Mouse (Mus musculus) limb, embryonic 15.5 days (tissue): ENCODE data around the gene Csrp3. TPM values are rescaled to one million over a fixed set of nuclear protein-coding genes. Genes with fewer than 3 reads are reported as not detected.

Source experiments
- ATAC-seq: fragments of 200-750 bp; cut with Nextera tagmentation; 2 replicates; pipeline ENCODE4 v1.8.0; 2017; ENCODE audit warnings: low read depth, moderate TSS enrichment; ENCODE audit not compliant: insufficient number of reproducible peaks, low FRiP score, low TSS enrichment
- H3K27ac ChIP-seq: fragments of 300-500 bp; sonication (generic); 2 replicates; pipeline ENCODE4 v1.5.1; 2015; ENCODE audit warnings: moderate library complexity, mild to moderate bottlenecking, inconsistent platforms
- H3K27me3 ChIP-seq: fragments of 300-500 bp; sonication (generic); 2 replicates; pipeline ENCODE4 v1.6.1; 2015; ENCODE audit warnings: inconsistent platforms
- H3K36me3 ChIP-seq: fragments of 300-500 bp; sonication (generic); 2 replicates; pipeline ENCODE4 v1.6.1; 2015; ENCODE audit warnings: inconsistent platforms
- H3K4me1 ChIP-seq: fragments of 300-500 bp; sonication (generic); 2 replicates; pipeline ENCODE4 v1.6.1; 2015; ENCODE audit warnings: inconsistent platforms
- H3K4me2 ChIP-seq: fragments of 300-500 bp; sonication (generic); 2 replicates; pipeline ENCODE4 v1.6.1; 2015; ENCODE audit warnings: mild to moderate bottlenecking, inconsistent platforms
- H3K4me3 ChIP-seq: fragments of 300-500 bp; sonication (generic); 2 replicates; pipeline ENCODE4 v1.5.1; 2015; ENCODE audit warnings: mild to moderate bottlenecking, inconsistent platforms
- H3K9ac ChIP-seq: fragments of 300-500 bp; sonication (generic); 2 replicates; pipeline ENCODE4 v1.6.1; 2015; ENCODE audit warnings: inconsistent platforms
- H3K9me3 ChIP-seq: fragments of 300-500 bp; sonication (generic); 2 replicates; pipeline ENCODE4 v1.6.1; 2016; ENCODE audit warnings: inconsistent platforms
- WGBS: fragments of 180-500 bp; shearing (Covaris S2); methylation state at CpG from one replicate; pipeline ENCODE4 v1.1.7; 2015; 5-methylcytosine and 5-hydroxymethylcytosine counted together
- polyA plus RNA-seq: library from polyadenylated mRNA; unstranded; fragments of >200 nt; fragmentation: Nextera tagmentation; extraction: Ambion mirVana; gene quantifications from 2 replicates; pipeline ENCODE4 v1.2.1, GENCODE M21; 2015

Csrp3 gene
- polyA plus RNA-seq, 1 experiment from 2014 or later, result 65.6 TPM

DNA sequence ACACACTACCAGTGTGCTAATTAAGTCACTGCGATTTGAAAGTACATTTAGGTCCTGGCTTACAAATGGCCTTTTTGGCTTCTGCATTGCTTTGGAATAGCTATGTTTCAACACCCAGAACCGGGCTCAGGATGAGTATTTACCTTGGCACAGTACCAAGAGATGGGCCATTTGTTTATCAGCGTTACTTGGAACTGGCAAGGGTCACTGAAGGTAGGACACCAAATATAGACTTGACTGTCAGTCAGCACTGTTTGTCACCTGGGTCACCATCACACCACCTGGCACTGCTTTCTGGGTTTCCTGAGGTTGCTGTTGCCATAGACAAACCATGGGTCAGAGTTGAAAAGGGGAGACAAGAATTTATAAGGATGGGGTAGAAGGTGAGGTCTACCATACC, 5.5 kb downstream of the Csrp3 start:
- no peak overlapping the region for H3K9ac ChIP-seq
- peaks cover 8% of the 10 kb centered on the region; the same call in 1 of the 2 replicates for H3K4me1 ChIP-seq
- 74% methylated on average over 3 of the region's 3 CpGs for WGBS
- no peaks in the 10 kb centered on the region for H3K27me3 ChIP-seq
- no peak overlapping the region for H3K4me2 ChIP-seq
- ATAC-seq, result no peak
- no peaks in the 10 kb centered on the region for H3K36me3 ChIP-seq
- H3K9me3 ChIP-seq, result no peaks in the 10 kb centered on the region
- no peak overlapping the region for H3K27ac ChIP-seq
- H3K4me3 ChIP-seq, result no peak overlapping the region

DNA sequence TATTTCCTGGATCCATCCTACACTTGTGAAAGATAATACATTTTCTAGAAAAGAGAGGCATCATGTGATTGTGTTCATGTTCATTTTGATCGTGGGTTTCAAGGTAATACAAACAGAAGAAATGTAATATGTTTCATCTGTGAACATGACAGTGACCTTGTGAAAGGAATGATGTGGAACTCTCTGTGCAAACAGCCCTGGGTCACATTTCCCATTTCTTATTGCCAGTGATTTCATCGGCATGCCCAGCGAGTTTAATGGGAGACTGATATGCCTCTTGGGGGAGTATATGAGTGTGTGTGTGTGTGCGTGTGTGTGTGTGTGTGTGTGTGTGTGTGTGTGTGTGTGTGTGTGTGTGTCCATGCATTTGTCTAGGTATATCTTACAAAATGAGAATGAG, 6.3 kb downstream of the Csrp3 start:
- Histone ChIP-seq H3K9me3 (no peaks in the 10 kb centered on the region), H3K27me3 (no peaks in the 10 kb centered on the region), H3K9ac (no peak overlapping the region), H3K36me3 (no peaks in the 10 kb centered on the region), H3K4me3 (no peak overlapping the region), H3K4me1 (peaks cover 8% of the 10 kb centered on the region; the same call in 1 of the 2 replicates), H3K27ac (no peak overlapping the region), H3K4me2 (no peak overlapping the region)
- WGBS, result 60% methylated on average over 4 of the region's 4 CpGs
- no peak for ATAC-seq

DNA sequence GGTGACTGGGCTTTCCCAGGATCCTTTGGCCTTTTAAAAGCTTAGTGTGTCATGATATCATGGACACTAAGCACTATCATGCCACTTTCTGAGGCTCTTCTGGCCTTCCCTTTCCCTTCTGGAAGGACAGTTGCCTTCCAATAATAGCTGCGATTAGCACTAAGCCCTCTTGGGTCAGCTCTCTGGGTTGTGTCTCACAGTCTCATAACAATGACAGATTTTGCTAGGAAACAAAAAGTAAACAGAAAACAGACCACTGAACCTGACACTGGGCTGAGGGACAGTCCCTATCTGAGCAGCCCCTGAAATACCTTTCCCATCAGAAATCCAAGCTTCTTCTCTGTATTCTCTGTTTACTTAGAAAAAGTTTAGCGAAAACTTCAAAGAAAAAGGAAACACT, 7.3 kb downstream of the Csrp3 start:
- Histone ChIP-seq H3K9me3 (no peaks in the 10 kb centered on the region), H3K36me3 (no peaks in the 10 kb centered on the region), H3K27me3 (no peaks in the 10 kb centered on the region), H3K4me3 (no peak overlapping the region), H3K4me1 (peaks cover 8% of the 10 kb centered on the region; the same call in 1 of the 2 replicates), H3K9ac (no peak overlapping the region), H3K27ac (no peak overlapping the region), H3K4me2 (no peak overlapping the region)
- 82% methylated on average over 2 of the region's 2 CpGs for WGBS
- ATAC-seq, result no peak

DNA sequence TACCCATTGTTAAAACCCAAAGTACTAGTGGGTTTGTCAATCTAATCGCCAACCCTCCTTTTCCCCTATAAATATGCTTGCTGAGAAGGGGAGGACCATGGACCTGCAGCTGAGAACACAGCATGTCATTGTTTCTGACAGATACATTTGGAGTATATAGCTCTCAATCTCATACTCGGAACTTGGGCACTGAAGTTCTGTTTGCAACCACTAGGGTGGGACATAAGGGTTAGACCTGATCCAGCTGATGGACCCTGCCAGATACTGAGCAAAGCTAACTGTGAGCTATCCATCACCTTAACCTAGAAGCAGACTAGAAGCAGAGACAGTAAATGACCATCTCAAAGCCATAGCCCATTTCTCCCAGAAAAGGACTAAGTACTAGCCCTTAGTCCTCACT, 9.4 kb downstream of the Csrp3 start:
- whole genome bisulfite sequencing, result 72% methylated on average over 2 of the region's 2 CpGs

DNA sequence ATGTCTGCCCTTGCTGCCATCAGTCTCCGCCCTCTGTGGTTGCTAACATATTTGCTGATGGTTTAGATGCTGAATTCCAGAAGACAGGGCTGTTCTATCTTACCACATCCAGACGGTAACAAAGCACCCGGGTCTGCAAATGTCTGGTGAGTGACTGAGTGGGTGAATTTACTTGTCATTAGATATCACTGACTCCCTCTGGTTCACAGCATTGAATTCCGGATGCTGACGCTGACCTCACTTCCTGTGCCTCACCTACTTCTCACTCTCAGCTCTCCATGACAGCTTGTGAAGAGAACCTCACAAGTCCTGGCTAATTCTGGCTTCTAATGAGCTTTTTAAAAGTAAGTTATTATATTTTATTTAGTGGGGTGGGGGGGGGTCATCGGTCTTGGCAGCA, 10.9 kb downstream of the Csrp3 start:
- Histone ChIP-seq H3K27me3 (no peaks in the 10 kb centered on the region), H3K36me3 (no peaks in the 10 kb centered on the region), H3K4me2 (no peak overlapping the region), H3K4me3 (no peak overlapping the region), H3K4me1 (no peaks in the 10 kb centered on the region), H3K27ac (no peak overlapping the region), H3K9ac (no peak overlapping the region), H3K9me3 (no peaks in the 10 kb centered on the region)
- no peak for ATAC-seq
- WGBS, result 59% methylated on average over 6 of the region's 6 CpGs

More for the DNA sequence above, 9.4 kb downstream of the Csrp3 start:
- H3K27me3 ChIP-seq, result no peaks in the 10 kb centered on the region
- H3K27ac ChIP-seq, result no peak overlapping the region
- no peak for ATAC-seq
- H3K4me1 ChIP-seq, result no peaks in the 10 kb centered on the region
- H3K4me2 ChIP-seq, result no peak overlapping the region
- H3K9me3 ChIP-seq, result no peaks in the 10 kb centered on the region
- no peaks in the 10 kb centered on the region for H3K36me3 ChIP-seq
- H3K9ac ChIP-seq, result no peak overlapping the region
- no peak overlapping the region for H3K4me3 ChIP-seq

DNA sequence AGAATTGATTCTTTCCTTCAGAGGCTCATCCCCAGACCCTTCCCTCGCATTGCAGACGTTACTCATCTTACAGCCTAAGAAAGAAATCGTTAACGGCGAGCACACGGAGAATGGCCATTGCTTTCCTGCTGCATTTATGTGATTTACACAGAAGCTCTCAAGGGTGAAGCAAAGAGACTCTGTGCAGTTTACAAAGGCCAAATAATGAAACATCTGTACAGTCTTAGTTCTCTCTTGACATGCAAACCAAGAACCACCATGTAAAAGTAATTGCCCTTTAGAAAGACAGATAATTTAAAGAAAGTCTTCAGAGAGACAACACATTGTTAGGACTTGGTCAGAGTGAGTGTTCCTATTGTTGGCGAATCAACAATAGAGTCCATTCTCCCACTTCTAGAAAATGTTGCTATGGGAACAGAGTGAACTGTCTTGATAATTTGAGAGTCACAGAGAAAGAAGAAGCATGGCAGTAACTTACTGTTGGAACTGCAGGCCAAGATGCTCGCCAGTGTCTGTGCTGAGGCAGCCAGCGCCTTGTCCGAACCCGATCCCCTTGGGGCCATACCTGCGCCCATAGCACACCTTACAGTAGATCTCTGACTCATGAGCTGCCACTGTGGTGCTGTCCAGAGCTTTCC, 12.7 kb downstream of the Csrp3 start:
- H3K27ac ChIP-seq, result no peak overlapping the region
- H3K36me3 ChIP-seq, result no peaks in the 10 kb centered on the region
- no peak overlapping the region for H3K4me3 ChIP-seq
- 75% methylated on average over 12 of the region's 12 CpGs for WGBS
- ATAC-seq, result no peak
- no peak overlapping the region for H3K4me2 ChIP-seq
- H3K9me3 ChIP-seq, result no peaks in the 10 kb centered on the region
- H3K27me3 ChIP-seq, result no peaks in the 10 kb centered on the region
- H3K4me1 ChIP-seq, result 0 out of 2 replicates have a peak, but pooled peaks cover 3% of the 10 kb centered on the region
- H3K9ac ChIP-seq, result no peak overlapping the region

DNA sequence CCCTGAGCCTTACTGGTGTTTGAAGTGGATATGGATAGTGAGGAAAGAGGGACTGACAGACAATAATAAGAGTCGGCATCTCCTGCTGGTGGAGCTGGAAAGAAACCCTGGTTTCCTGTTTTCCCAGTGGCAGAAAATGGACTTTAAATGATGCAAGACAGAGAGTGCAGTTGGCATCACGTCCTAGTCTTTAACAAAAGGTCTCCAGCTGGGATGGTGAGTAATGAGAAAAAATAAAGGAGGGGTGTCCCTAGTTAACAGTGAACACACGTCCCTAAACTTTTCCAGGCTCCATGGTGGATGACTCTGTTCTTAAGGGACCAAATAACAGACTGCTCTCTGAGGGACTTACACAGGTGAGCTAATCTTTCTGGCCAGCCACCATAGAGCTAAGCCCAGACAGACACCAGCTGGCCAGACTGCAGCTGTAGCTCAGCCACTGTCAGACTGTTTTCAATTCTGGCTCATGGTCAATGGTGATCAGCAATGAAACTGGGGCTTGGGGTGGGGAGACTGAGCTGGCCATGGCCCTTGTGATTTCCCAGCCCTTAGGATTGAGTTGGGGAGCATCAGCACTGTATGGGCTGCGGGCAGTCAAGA, 13.4 kb downstream of the Csrp3 start:
- H3K4me3 ChIP-seq, result no peak overlapping the region
- H3K27me3 ChIP-seq, result no peaks in the 10 kb centered on the region
- no peak overlapping the region for H3K27ac ChIP-seq
- no peak overlapping the region for H3K9ac ChIP-seq
- no peaks in the 10 kb centered on the region for H3K36me3 ChIP-seq
- WGBS, result 55% methylated on average over 4 of the region's 4 CpGs
- H3K4me1 ChIP-seq, result 0 out of 2 replicates have a peak, but pooled peaks cover 3% of the 10 kb centered on the region
- no peaks in the 10 kb centered on the region for H3K9me3 ChIP-seq
- ATAC-seq, result no peak
- no peak overlapping the region for H3K4me2 ChIP-seq

DNA sequence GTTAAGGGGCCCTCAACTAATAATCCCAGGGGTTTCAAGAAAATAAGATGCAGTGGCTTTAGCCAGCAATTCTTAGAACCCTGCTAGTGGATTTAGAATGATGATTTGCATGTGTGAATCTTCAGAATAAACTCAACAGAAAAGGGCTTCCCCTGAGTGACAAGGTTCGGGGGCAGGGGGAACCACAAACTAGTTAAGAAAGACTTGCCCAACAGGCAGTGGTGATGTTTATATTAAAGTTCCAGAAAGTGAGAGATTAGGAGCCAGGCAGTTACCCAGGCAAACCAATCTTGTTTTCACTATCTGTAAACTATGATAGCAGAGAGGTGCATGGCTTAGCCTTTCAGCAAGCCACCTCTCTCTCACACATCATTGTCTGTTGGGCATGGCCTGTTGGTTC, 15.1 kb downstream of the Csrp3 start:
- H3K27ac ChIP-seq, result peak overlapping the region; percentile 34; the same call in 1 of the 2 replicates
- H3K36me3 ChIP-seq, result 0 out of 2 replicates have a peak, but pooled peaks cover 5% of the 10 kb centered on the region
- no peaks in the 10 kb centered on the region for H3K9me3 ChIP-seq
- WGBS, result 72% methylated on average over 1 of the region's 1 CpGs
- 0 out of 2 replicates have a peak, but pooled peaks cover 3% of the 10 kb centered on the region for H3K4me1 ChIP-seq
- no peak for ATAC-seq
- no peak overlapping the region for H3K4me2 ChIP-seq
- no peak overlapping the region for H3K4me3 ChIP-seq
- no peaks in the 10 kb centered on the region for H3K27me3 ChIP-seq
- no peak overlapping the region for H3K9ac ChIP-seq

DNA sequence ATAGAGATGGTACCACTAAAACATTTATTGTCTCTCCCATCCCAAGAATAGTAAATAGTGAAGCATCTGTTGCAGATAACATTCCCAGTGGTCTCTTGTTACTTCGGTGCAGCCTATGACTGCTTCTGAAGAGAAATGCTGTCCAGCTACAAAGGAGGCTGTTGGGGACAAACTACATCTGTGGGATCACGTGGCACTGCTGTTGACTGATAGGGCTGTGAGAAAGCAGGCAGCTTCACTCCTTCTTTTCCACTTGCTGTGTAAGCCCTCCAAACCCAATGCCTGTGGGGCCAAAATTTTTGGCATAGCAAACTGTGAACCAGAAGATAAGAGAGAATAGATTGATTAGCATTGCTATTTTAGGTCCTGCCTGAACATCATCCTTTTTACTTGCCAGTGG, 17.4 kb downstream of the Csrp3 start:
- no peak for ATAC-seq
- H3K36me3 ChIP-seq, result peaks cover 22% of the 10 kb centered on the region
- no peaks in the 10 kb centered on the region for H3K9me3 ChIP-seq
- H3K4me3 ChIP-seq, result no peak overlapping the region
- WGBS, result 35% methylated on average over 2 of the region's 2 CpGs
- no peak overlapping the region for H3K27ac ChIP-seq
- no peak overlapping the region for H3K4me2 ChIP-seq
- H3K9ac ChIP-seq, result no peak overlapping the region
- H3K4me1 ChIP-seq, result 0 out of 2 replicates have a peak, but pooled peaks cover 3% of the 10 kb centered on the region
- H3K27me3 ChIP-seq, result no peaks in the 10 kb centered on the region

DNA sequence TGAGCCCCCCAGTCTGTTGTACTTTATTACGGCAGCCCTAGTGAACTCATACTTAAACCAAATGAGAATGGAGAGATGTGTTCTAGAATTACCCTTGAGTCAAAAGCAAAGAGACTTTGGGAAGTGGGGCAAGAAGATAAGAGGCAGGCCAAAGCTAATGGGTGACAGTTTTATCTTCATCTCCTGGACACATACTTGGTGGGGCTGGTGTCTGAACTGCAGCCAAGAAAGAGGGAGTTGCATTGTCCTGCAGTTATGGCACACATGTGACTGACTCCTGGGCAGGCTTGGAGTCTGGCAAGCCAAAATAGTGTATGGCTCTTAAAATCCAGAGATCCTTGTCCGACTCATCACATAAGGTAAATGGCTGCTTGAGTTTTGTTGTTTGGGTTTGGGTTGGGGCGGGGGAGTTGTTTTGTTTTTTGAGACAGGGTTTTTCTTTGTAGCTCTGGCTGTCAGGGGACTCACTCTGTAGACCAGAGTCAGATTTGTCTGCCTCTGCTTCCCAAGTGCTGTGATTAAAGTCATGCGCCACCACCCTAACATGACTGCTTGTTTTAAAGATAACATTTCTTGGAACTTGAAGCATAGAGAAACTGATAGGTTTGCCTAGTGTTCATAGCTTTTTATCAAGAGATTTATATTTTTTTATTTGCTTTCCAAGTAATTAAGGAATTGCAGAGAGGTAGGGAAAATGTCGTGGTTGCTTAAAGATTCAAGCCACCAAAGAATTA, 18.5 kb downstream of the Csrp3 start:
- Histone ChIP-seq H3K4me2 (no peak overlapping the region), H3K4me1 (0 out of 2 replicates have a peak, but pooled peaks cover 3% of the 10 kb centered on the region), H3K27ac (no peak overlapping the region), H3K27me3 (no peaks in the 10 kb centered on the region), H3K9me3 (no peaks in the 10 kb centered on the region), H3K36me3 (peaks cover 32% of the 10 kb centered on the region), H3K4me3 (no peak overlapping the region), H3K9ac (no peak overlapping the region)
- 78% methylated on average over 5 of the region's 5 CpGs for WGBS
- no peak for ATAC-seq

DNA sequence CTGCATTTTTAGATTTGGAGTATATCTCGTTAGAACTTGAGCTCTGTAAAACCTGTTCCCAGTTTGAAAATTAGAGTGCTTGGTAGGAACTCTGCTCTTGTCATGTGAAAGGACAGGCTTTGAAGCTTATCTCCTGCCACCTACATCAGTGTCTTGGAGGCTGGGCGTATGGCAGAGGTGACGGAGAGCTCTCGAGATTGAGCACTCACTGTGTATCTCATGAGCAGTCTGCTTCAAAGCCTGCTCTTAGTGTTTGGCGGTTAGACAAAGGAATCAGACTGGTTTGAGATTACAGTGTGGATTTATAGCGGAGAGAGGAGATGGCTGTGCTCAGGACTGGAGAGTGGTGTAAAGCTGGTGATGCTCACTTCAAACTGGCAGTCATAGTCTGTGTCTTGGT, 22.7 kb downstream of the Csrp3 start:
- no peak for ATAC-seq
- Histone ChIP-seq H3K4me2 (no peak overlapping the region), H3K27me3 (no peaks in the 10 kb centered on the region), H3K27ac (no peak overlapping the region), H3K9ac (no peak overlapping the region), H3K9me3 (no peaks in the 10 kb centered on the region), H3K36me3 (peaks cover 63% of the 10 kb centered on the region), H3K4me1 (no peaks in the 10 kb centered on the region), H3K4me3 (no peak overlapping the region)
- 86% methylated on average over 6 of the region's 6 CpGs for WGBS

DNA sequence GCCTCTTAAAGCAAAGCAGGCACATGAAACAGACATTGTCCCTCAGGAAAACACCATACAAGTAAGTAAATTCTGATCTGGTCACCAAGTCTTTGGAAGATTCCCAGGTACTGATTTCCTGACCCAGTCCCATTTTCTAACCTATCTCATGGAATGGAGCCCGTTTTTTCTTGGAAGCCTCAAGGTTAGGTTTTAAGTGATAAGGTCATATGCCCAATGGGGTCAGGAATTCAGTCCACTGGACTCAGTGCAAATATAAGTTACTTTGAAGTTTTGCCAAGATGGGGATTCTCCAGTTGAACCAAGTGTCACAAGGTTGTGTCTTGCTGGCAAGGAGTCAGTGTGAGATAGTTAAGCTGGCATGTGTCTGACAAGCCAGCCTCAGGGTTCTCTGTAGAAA, 23.2 kb downstream of the Csrp3 start:
- Histone ChIP-seq H3K9ac (no peak overlapping the region), H3K27me3 (no peaks in the 10 kb centered on the region), H3K4me3 (no peak overlapping the region), H3K36me3 (peaks cover 67% of the 10 kb centered on the region), H3K9me3 (no peaks in the 10 kb centered on the region), H3K27ac (no peak overlapping the region), H3K4me1 (no peaks in the 10 kb centered on the region), H3K4me2 (no peak overlapping the region)
- no peak for ATAC-seq
- WGBS, result 94% methylated on average over 1 of the region's 1 CpGs
